Mouse (Mus musculus): ENCODE measurements around the gene Gm20388.
"Not testable (repeated sequence)": the region's sequence is repeated elsewhere in the genome, so short reads cannot be mapped to it uniquely, and the experiment has no call there.

Gene Gm20388

GRCm38 (mm10) chr8:123235520-123236497 is 3325.2 kb downstream of the Gm20388 start, which contains the start of gene Spata2l:
TSS of gene Spata2l (minus strand) at chr8:123236233.
- peak; percentile 67 for DNase-seq (ENCODE audit: extremely low read depth, insufficient read length, low spot score)

- no peak for DNase-seq (ENCODE audit: extremely low read depth, insufficient read length, low spot score)
Observed at GRCm38 (mm10) chr8:123239398-123239797, 3328.8 kb downstream of the Gm20388 start.

- no peak for DNase-seq (ENCODE audit: extremely low read depth, insufficient read length, low spot score)
Observed at GRCm38 (mm10) chr8:123242107-123242923, 3331.7 kb downstream of the Gm20388 start.

- no peak for DNase-seq (ENCODE audit: extremely low read depth, insufficient read length, low spot score)
Observed at GRCm38 (mm10) chr8:123243053-123243452, 3332.4 kb downstream of the Gm20388 start.

GRCm38 (mm10) chr8:123244382-123244781 is 3333.7 kb downstream of the Gm20388 start:
- no peak for DNase-seq (ENCODE audit: extremely low read depth, insufficient read length, low spot score)

- no peak for DNase-seq (ENCODE audit: extremely low read depth, insufficient read length, low spot score)
Observed at GRCm38 (mm10) chr8:123245543-123245942, 3334.9 kb downstream of the Gm20388 start.

GRCm38 (mm10) chr8:123247748-123248147 is 3337.1 kb downstream of the Gm20388 start:
- DNase-seq (ENCODE audit: extremely low read depth, insufficient read length, low spot score) = no peak

GRCm38 (mm10) chr8:123248596-123248995 is 3338.0 kb downstream of the Gm20388 start:
- no peak for DNase-seq (ENCODE audit: extremely low read depth, insufficient read length, low spot score)

- DNase-seq (ENCODE audit: extremely low read depth, insufficient read length, low spot score) = no peak
Observed at GRCm38 (mm10) chr8:123250940-123251339, 3340.3 kb downstream of the Gm20388 start.

- DNase-seq (ENCODE audit: extremely low read depth, insufficient read length, low spot score) = no peak
Observed at GRCm38 (mm10) chr8:123252925-123253324, 3342.3 kb downstream of the Gm20388 start.

- DNase-seq (ENCODE audit: extremely low read depth, insufficient read length, low spot score) = no peak
Observed at GRCm38 (mm10) chr8:123253451-123254098, 3342.9 kb downstream of the Gm20388 start.

GRCm38 (mm10) chr8:123254099-123254885 is 3343.7 kb downstream of the Gm20388 start, which contains the start of the genes Zfp276 and Vps9d1:
TSS of gene Zfp276 (plus strand) at chr8:123254195.
TSS of gene Vps9d1 (minus strand) at chr8:123254348.
- DNase-seq (ENCODE audit: extremely low read depth, insufficient read length, low spot score) = peak; percentile 77

GRCm38 (mm10) chr8:123255170-123255569 is 3344.5 kb downstream of the Gm20388 start:
- no peak for DNase-seq (ENCODE audit: extremely low read depth, insufficient read length, low spot score)

GRCm38 (mm10) chr8:123257114-123257513 is 3346.5 kb downstream of the Gm20388 start:
- no peak for DNase-seq (ENCODE audit: extremely low read depth, insufficient read length, low spot score)

- not testable (repeated sequence) for DNase-seq (ENCODE audit: extremely low read depth, insufficient read length, low spot score)
Observed at GRCm38 (mm10) chr8:123257593-123257992, 3347.0 kb downstream of the Gm20388 start.

- DNase-seq (ENCODE audit: extremely low read depth, insufficient read length, low spot score) = no peak
Observed at GRCm38 (mm10) chr8:123267926-123268656, 3357.4 kb downstream of the Gm20388 start.

GRCm38 (mm10) chr8:123271147-123271546 is 3360.5 kb downstream of the Gm20388 start:
- DNase-seq (ENCODE audit: extremely low read depth, insufficient read length, low spot score) = no peak

- no peak for DNase-seq (ENCODE audit: extremely low read depth, insufficient read length, low spot score)
Observed at GRCm38 (mm10) chr8:123271901-123272300, 3361.3 kb downstream of the Gm20388 start.

GRCm38 (mm10) chr8:123274447-123274846 is 3363.8 kb downstream of the Gm20388 start:
- DNase-seq (ENCODE audit: extremely low read depth, insufficient read length, low spot score) = no peak

Data from 3134 (cell line).